ENCODE assay signal across 24 mouse cellular contexts in genomic region chr1:189808015-189808414, GRCm38 (mm10).
DNase-seq lines count a peak whose midpoint lies in the region; ATAC-seq and TF ChIP-seq lines count a peak whose summit lies in the region.
"Had no signal": no experiment of that assay in that cellular context is flagged by ENCODE, and none has a peak within 500 bp of the region (broad histone marks: within the 10 kb centered on the region; RNA-seq: fewer than 3 reads in every experiment).

No protein-coding gene starts in this region.

- H3K4me3 ChIP-seq in liver, embryonic 11.5 days (ENCODE audit: low read depth, low read length), result no peak overlapping the region
- no peak overlapping the region for H3K4me3 ChIP-seq in lung, adult 2 months (replicated peaks; ENCODE audit: extremely low read depth, low read depth, low read length)
- H3K4me3 ChIP-seq: forebrain, embryonic 10.5 days; heart, adult 2 months; heart, embryonic 13.5 days; hindbrain, embryonic 13.5 days; left cerebral cortex, adult 2 months; myocyte; neural tube, embryonic 13.5 days; stomach, embryonic 15.5 days had no signal

- TF ChIP-seq CTCF in lung, adult 2 months (IDR thresholded peaks at IDR 0.05; ENCODE audit: insufficient read depth, low read length), result no peak

- no peaks in the 10 kb centered on the region for H3K9me3 ChIP-seq in liver, embryonic 11.5 days (ENCODE audit: control insufficient read depth, low read length)
- H3K9me3 ChIP-seq: forebrain, embryonic 10.5 days; heart, embryonic 13.5 days; hindbrain, embryonic 13.5 days; neural tube, embryonic 13.5 days; stomach, embryonic 15.5 days had no signal

- H3K36me3 ChIP-seq in liver, embryonic 11.5 days (ENCODE audit: control insufficient read depth, insufficient read depth, low read length), result no peaks in the 10 kb centered on the region
- H3K36me3 ChIP-seq: forebrain, embryonic 10.5 days; hindbrain, embryonic 13.5 days; neural tube, embryonic 13.5 days; stomach, embryonic 15.5 days had no signal

- H3K27ac ChIP-seq in liver, embryonic 11.5 days (ENCODE audit: low read depth, low read length), result peak overlapping the region; percentile 41; the same call in 1 of the 2 replicates
- H3K27ac ChIP-seq: forebrain, embryonic 10.5 days; heart, adult 2 months; hindbrain, embryonic 13.5 days; left cerebral cortex, adult 2 months; neural tube, embryonic 13.5 days; stomach, embryonic 15.5 days had no signal

- peaks cover 17% of the 10 kb centered on the region for H3K4me1 ChIP-seq in liver, embryonic 11.5 days (replicated peaks; ENCODE audit: control insufficient read depth, insufficient read depth, low read length)
- H3K4me1 ChIP-seq in lung, adult 2 months (ENCODE audit: control insufficient read depth, insufficient read depth, low read length), result peaks cover 9% of the 10 kb centered on the region; the same call in 1 of the 2 replicates
- H3K4me1 ChIP-seq: forebrain, embryonic 10.5 days; hindbrain, embryonic 13.5 days; neural tube, embryonic 13.5 days had no signal

- WGBS in liver, embryonic 11.5 days, result 84% methylated on average over 6 of the region's 6 CpGs
- 89% methylated on average over 6 of the region's 6 CpGs for WGBS in lung, adult 2 months

- DNase-seq in liver, embryonic 11.5 days (ENCODE audit: low spot score), result no peak
- peak; percentile 64 for DNase-seq in thymus, postnatal 25 days
- no peak for DNase-seq in lung, postnatal 4 days
- no peak for DNase-seq in lung, adult 2 months
- DNase-seq: adrenal gland, postnatal 14 days; cerebellum, adult 9-11 months; gastrocnemius, postnatal 14 days; heart, adult 2 months; heart, postnatal 14 days; kidney, adult 18-20 months; left cerebral cortex, postnatal 4 days; midbrain, embryonic 14.5 days had no signal

- H3K27me3 ChIP-seq in liver, embryonic 11.5 days (replicated peaks; ENCODE audit: control insufficient read depth, insufficient read depth, low read length), result no peaks in the 10 kb centered on the region
- H3K27me3 ChIP-seq: heart, embryonic 13.5 days; hindbrain, embryonic 13.5 days; neural tube, embryonic 13.5 days; stomach, embryonic 15.5 days had no signal

- no peak overlapping the region for H3K4me2 ChIP-seq in liver, embryonic 11.5 days
- H3K4me2 ChIP-seq: heart, embryonic 13.5 days; hindbrain, embryonic 13.5 days; neural tube, embryonic 13.5 days; stomach, embryonic 15.5 days had no signal

- H3K9ac ChIP-seq in liver, embryonic 11.5 days (ENCODE audit: low read depth, low read length), result no peak overlapping the region
- H3K9ac ChIP-seq: heart, embryonic 13.5 days; hindbrain, embryonic 13.5 days; neural tube, embryonic 13.5 days; stomach, embryonic 15.5 days had no signal

- peak; percentile 66 for ATAC-seq in common myeloid progenitor, adult 5-6 weeks (replicated peaks; ENCODE audit: low read depth, poor library complexity, severe bottlenecking)
- ATAC-seq in liver, embryonic 11.5 days (replicated peaks; ENCODE audit: low FRiP score), result peak; percentile 23
- ATAC-seq in megakaryocyte progenitor cell, adult 5-6 weeks (replicated peaks; ENCODE audit: poor library complexity), result peak; percentile 67
- ATAC-seq in frontal cortex, adult (ENCODE audit: low TSS enrichment), result no peak
- ATAC-seq: forebrain, embryonic 16.5 days; lung, postnatal 0 days had no signal

- TF ChIP-seq POLR2A in lung, adult 2 months (IDR thresholded peaks at IDR 0.05; ENCODE audit: borderline replicate concordance, extremely low read depth, low read depth, low read length), result no peak
